29 mouse cellular contexts compared by ENCODE assay signal in genomic region chr11:51595459-51596083, GRCm38 (mm10). TPM values are rescaled to one million over a fixed set of nuclear protein-coding genes. Genes with fewer than 3 reads are reported as not detected.
DNase-seq lines count a peak whose midpoint lies in the region; ATAC-seq and TF ChIP-seq lines count a peak whose summit lies in the region.
"Had no signal": no experiment of that assay in that cellular context is flagged by ENCODE, and none has a peak within 500 bp of the region (broad histone marks: within the 10 kb centered on the region; RNA-seq: fewer than 3 reads in every experiment).

No protein-coding gene starts in this region.

- no peak for TF ChIP-seq EP300 in lung, postnatal 0 days (IDR thresholded peaks at IDR 0.05)

- peaks cover 100% of the 10 kb centered on the region for H3K36me3 ChIP-seq in liver, embryonic 12.5 days
- H3K36me3 ChIP-seq in liver, embryonic 11.5 days (ENCODE audit: control insufficient read depth, insufficient read depth, low read length) = peaks cover 78% of the 10 kb centered on the region
- peaks cover 62% of the 10 kb centered on the region for H3K36me3 ChIP-seq in ES-E14 (ENCODE audit: control insufficient read depth, insufficient read depth, low read length, poor library complexity, severe bottlenecking)
- peaks cover 56% of the 10 kb centered on the region for H3K36me3 ChIP-seq in lung, postnatal 0 days (ENCODE audit: insufficient read depth, low read length)

- in situ Hi-C loops in ES-E14 (cut with MboI; ENCODE audit: low sequenced_read_pairs in 2 of 2, unreplicated experiment in 2 of 2) = no loop called here

- intact Hi-C loops in heart, postnatal 14 days (cut with DNase I) = no loop called here

- DNase-seq in liver, embryonic 11.5 days (ENCODE audit: low spot score) = no peak
- DNase-seq in A20 (ENCODE audit: low read depth, low spot score) (peak; percentile 61), ES-E14 (ENCODE audit: low read depth, low spot score) (no peak)
- no peak for DNase-seq in lung, postnatal 0 days (ENCODE audit: low spot score)
- no peak for DNase-seq in thymus, adult 18-20 months
- DNase-seq in heart, postnatal 14 days = no peak
- DNase-seq: adrenal gland, adult 8-10 months; adrenal gland, postnatal 25 days; cerebellum, adult 2 months; cerebellum, adult 9-11 months; cerebellum, postnatal 25 days; gastrocnemius, postnatal 14 days; heart, adult 18-20 months; heart, postnatal 10 days; heart, postnatal 4 days had no signal

- H3K4me3 ChIP-seq in liver, embryonic 12.5 days = no peak overlapping the region
- H3K4me3 ChIP-seq in liver, embryonic 11.5 days (ENCODE audit: low read depth, low read length) = no peak overlapping the region
- H3K4me3 ChIP-seq in ES-E14 (ENCODE audit: insufficient read depth in 1 of 2, low read depth in 1 of 2, low read length in 2 of 2, poor library complexity in 1 of 2, severe bottlenecking in 1 of 2) = no peak overlapping the region
- H3K4me3 ChIP-seq in bone marrow macrophage, adult 2 months (ENCODE audit: insufficient read depth, low read length) = no peak overlapping the region
- no peak overlapping the region for H3K4me3 ChIP-seq in lung, postnatal 0 days (ENCODE audit: low read depth, low read length)
- H3K4me3 ChIP-seq: embryonic facial prominence, embryonic 12.5 days; embryonic facial prominence, embryonic 15.5 days; forebrain, embryonic 12.5 days; forebrain, embryonic 15.5 days; heart, embryonic 12.5 days; heart, embryonic 15.5 days had no signal

- H3K9ac ChIP-seq in liver, embryonic 12.5 days = no peak overlapping the region
- no peak overlapping the region for H3K9ac ChIP-seq in liver, embryonic 11.5 days (ENCODE audit: low read depth, low read length)
- no peak overlapping the region for H3K9ac ChIP-seq in ES-E14 (ENCODE audit: insufficient read depth, low read depth, low read length, poor library complexity, severe bottlenecking)
- H3K9ac ChIP-seq in lung, postnatal 0 days (replicated peaks; ENCODE audit: low read depth) = no peak overlapping the region
- H3K9ac ChIP-seq: embryonic facial prominence, embryonic 12.5 days; embryonic facial prominence, embryonic 15.5 days; forebrain, embryonic 12.5 days; forebrain, embryonic 15.5 days; heart, embryonic 12.5 days; heart, embryonic 15.5 days; hindbrain, embryonic 14.5 days had no signal

- no peak for TF ChIP-seq CTCF in bone marrow macrophage, adult 2 months (IDR thresholded peaks at IDR 0.05; ENCODE audit: low read depth, low read length)
- TF ChIP-seq CTCF in lung, postnatal 0 days (IDR thresholded peaks at IDR 0.05) = no peak

- no peak for ATAC-seq in liver, embryonic 12.5 days
- ATAC-seq in liver, embryonic 11.5 days (replicated peaks; ENCODE audit: low FRiP score) = no peak
- no peak for ATAC-seq in lung, postnatal 0 days
- ATAC-seq: CD4-positive, CD25-positive, alpha-beta regulatory T cell, adult 4 months; forebrain, embryonic 15.5 days; hindbrain, postnatal 0 days; inflammation-experienced regulatory T-cells, adult 6 months; intestine, embryonic 16.5 days had no signal

- TF ChIP-seq POLR2A in bone marrow macrophage, adult 2 months (IDR thresholded peaks at IDR 0.05; ENCODE audit: borderline replicate concordance, low read depth, low read length) = no peak

- 70% methylated on average over 1 of the region's 1 CpGs for WGBS in liver, embryonic 12.5 days (ENCODE audit: insufficient replicate concordance)
- 77% methylated on average over 1 of the region's 1 CpGs for WGBS in liver, embryonic 11.5 days
- WGBS in lung, postnatal 0 days = 92% methylated on average over 1 of the region's 1 CpGs

- H3K4me2 ChIP-seq in liver, embryonic 12.5 days = no peak overlapping the region
- H3K4me2 ChIP-seq in liver, embryonic 11.5 days = no peak overlapping the region
- no peak overlapping the region for H3K4me2 ChIP-seq in lung, postnatal 0 days (replicated peaks; ENCODE audit: low read depth, low read length)
- H3K4me2 ChIP-seq: embryonic facial prominence, embryonic 12.5 days; embryonic facial prominence, embryonic 15.5 days; forebrain, embryonic 12.5 days; forebrain, embryonic 15.5 days; heart, embryonic 12.5 days; heart, embryonic 15.5 days; hindbrain, embryonic 14.5 days had no signal

- H3K27ac ChIP-seq in liver, embryonic 12.5 days = peak overlapping the region; percentile 23
- H3K27ac ChIP-seq in liver, embryonic 11.5 days (ENCODE audit: low read depth, low read length) = no peak overlapping the region
- H3K27ac ChIP-seq in ES-E14 (ENCODE audit: insufficient read depth, low read depth, low read length, poor library complexity, severe bottlenecking) = no peak overlapping the region
- peak overlapping the region; percentile 13 for H3K27ac ChIP-seq in bone marrow macrophage, adult 2 months (ENCODE audit: insufficient read depth, low read depth, low read length)
- no peak overlapping the region for H3K27ac ChIP-seq in lung, postnatal 0 days (ENCODE audit: low read length)
- H3K27ac ChIP-seq: embryonic facial prominence, embryonic 12.5 days; embryonic facial prominence, embryonic 15.5 days; forebrain, embryonic 12.5 days; forebrain, embryonic 15.5 days; heart, embryonic 15.5 days; hindbrain, embryonic 14.5 days; hindbrain, postnatal 0 days had no signal

- H3K9me3 ChIP-seq in liver, embryonic 12.5 days (replicated peaks) = no peaks in the 10 kb centered on the region
- no peaks in the 10 kb centered on the region for H3K9me3 ChIP-seq in liver, embryonic 11.5 days (ENCODE audit: control insufficient read depth, low read length)
- no peaks in the 10 kb centered on the region for H3K9me3 ChIP-seq in ES-E14 (ENCODE audit: control insufficient read depth, insufficient read depth, low read depth, low read length)
- no peaks in the 10 kb centered on the region for H3K9me3 ChIP-seq in lung, postnatal 0 days (ENCODE audit: low read length)
- H3K9me3 ChIP-seq: embryonic facial prominence, embryonic 12.5 days; embryonic facial prominence, embryonic 15.5 days; forebrain, embryonic 12.5 days; forebrain, embryonic 15.5 days; G1E; heart, embryonic 12.5 days; heart, embryonic 15.5 days had no signal

- no peaks in the 10 kb centered on the region for H3K27me3 ChIP-seq in liver, embryonic 12.5 days (replicated peaks)
- H3K27me3 ChIP-seq in liver, embryonic 11.5 days (replicated peaks; ENCODE audit: control insufficient read depth, insufficient read depth, low read length) = no peaks in the 10 kb centered on the region
- H3K27me3 ChIP-seq in lung, postnatal 0 days (replicated peaks; ENCODE audit: insufficient read depth, low read length) = no peaks in the 10 kb centered on the region
- H3K27me3 ChIP-seq: embryonic facial prominence, embryonic 12.5 days; embryonic facial prominence, embryonic 15.5 days; forebrain, embryonic 12.5 days; forebrain, embryonic 15.5 days; heart, embryonic 12.5 days; heart, embryonic 15.5 days had no signal

- H3K4me1 ChIP-seq in liver, embryonic 12.5 days = peaks cover 9% of the 10 kb centered on the region; the same call in 1 of the 2 replicates
- H3K4me1 ChIP-seq in liver, embryonic 11.5 days (replicated peaks; ENCODE audit: control insufficient read depth, insufficient read depth, low read length) = no peaks in the 10 kb centered on the region
- peaks cover 0 to 2% of the 10 kb centered on the region in 2 experiments; a peak in 2 of 4 replicates for H3K4me1 ChIP-seq in ES-E14 (ENCODE audit: control insufficient read depth in 2 of 2, insufficient read depth in 2 of 2, low read length in 2 of 2, poor library complexity in 1 of 2)
- H3K4me1 ChIP-seq in bone marrow macrophage, adult 2 months (ENCODE audit: control insufficient read depth, insufficient read depth, low read length) = peaks cover 19% of the 10 kb centered on the region
- 0 out of 2 replicates have a peak, but pooled peaks cover 2% of the 10 kb centered on the region for H3K4me1 ChIP-seq in lung, postnatal 0 days (ENCODE audit: insufficient read depth, low read depth, low read length)
- H3K4me1 ChIP-seq: embryonic facial prominence, embryonic 12.5 days; forebrain, embryonic 15.5 days; heart, embryonic 12.5 days had no signal

RNA-seq across cellular contexts. Expression of gene Phykpl, which starts 11.0 kb away (rescaled TPM):
- polyA plus RNA-seq in liver, embryonic 12.5 days (2016; fragmentation: Nextera tagmentation; extraction: Ambion mirVana) = 20.1 and 22.2 TPM in 2 replicates
- 28.6 and 29.8 TPM in 2 replicates for polyA plus RNA-seq in liver, embryonic 11.5 days (2014; fragmentation: Nextera tagmentation; extraction: Ambion mirVana)
- total RNA-seq in ES-E14 (2012; rRNA removed) = 23.4 and 27.4 TPM in 2 replicates
- 8.4 and 8.8 TPM in 2 replicates for polyA plus RNA-seq in bone marrow macrophage, adult 2 months (2012; ENCODE audit: insufficient read depth, insufficient read length, missing spikeins)
- 10.8 and 12.0 TPM in 2 replicates for polyA plus RNA-seq in lung, postnatal 0 days (2015; fragmentation: Nextera tagmentation; extraction: Ambion mirVana)
- 10 to 100 TPM; 10.3 to 10.4 TPM for total RNA-seq in heart, postnatal 14 days (2021)

RNA-seq across cellular contexts. Expression of gene Hnrnpab, which starts 11.1 kb away (rescaled TPM):
- 503 and 514 TPM in 2 replicates for polyA plus RNA-seq in liver, embryonic 12.5 days (2016; fragmentation: Nextera tagmentation; extraction: Ambion mirVana)
- polyA plus RNA-seq in liver, embryonic 11.5 days (2014; fragmentation: Nextera tagmentation; extraction: Ambion mirVana) = 552 and 577 TPM in 2 replicates
- 334 and 505 TPM in 2 replicates for total RNA-seq in ES-E14 (2012; rRNA removed)
- polyA plus RNA-seq in bone marrow macrophage, adult 2 months (2012; ENCODE audit: insufficient read depth, insufficient read length, missing spikeins) = 144 and 159 TPM in 2 replicates
- polyA plus RNA-seq in lung, postnatal 0 days (2015; fragmentation: Nextera tagmentation; extraction: Ambion mirVana) = 152 and 167 TPM in 2 replicates
- total RNA-seq in heart, postnatal 14 days (2021) = 100 to 1,000 TPM; 141 to 163 TPM

RNA-seq across cellular contexts. Expression of gene Nhp2, which starts 24.0 kb away (rescaled TPM):
- polyA plus RNA-seq in liver, embryonic 12.5 days (2016; fragmentation: Nextera tagmentation; extraction: Ambion mirVana) = 217 and 228 TPM in 2 replicates
- polyA plus RNA-seq in liver, embryonic 11.5 days (2014; fragmentation: Nextera tagmentation; extraction: Ambion mirVana) = 347 and 349 TPM in 2 replicates
- 452 and 461 TPM in 2 replicates for total RNA-seq in ES-E14 (2012; rRNA removed)
- polyA plus RNA-seq in bone marrow macrophage, adult 2 months (2012; ENCODE audit: insufficient read depth, insufficient read length, missing spikeins) = 33.9 and 38.8 TPM in 2 replicates
- 60.1 and 67.2 TPM in 2 replicates for polyA plus RNA-seq in lung, postnatal 0 days (2015; fragmentation: Nextera tagmentation; extraction: Ambion mirVana)
- 10 to 100 TPM; 19.5 to 21.3 TPM for total RNA-seq in heart, postnatal 14 days (2021)

RNA-seq across cellular contexts. Expression of gene Rmnd5b, which starts 40.1 kb away (rescaled TPM):
- 30.4 and 34.4 TPM in 2 replicates for polyA plus RNA-seq in liver, embryonic 12.5 days (2016; fragmentation: Nextera tagmentation; extraction: Ambion mirVana)
- 47.8 and 52.2 TPM in 2 replicates for polyA plus RNA-seq in liver, embryonic 11.5 days (2014; fragmentation: Nextera tagmentation; extraction: Ambion mirVana)
- 41.1 and 96.5 TPM in 2 replicates for total RNA-seq in ES-E14 (2012; rRNA removed)
- polyA plus RNA-seq in bone marrow macrophage, adult 2 months (2012; ENCODE audit: insufficient read depth, insufficient read length, missing spikeins) = 42.4 and 43.7 TPM in 2 replicates
- 43.2 and 46.4 TPM in 2 replicates for polyA plus RNA-seq in lung, postnatal 0 days (2015; fragmentation: Nextera tagmentation; extraction: Ambion mirVana)
- 10 to 100 TPM; 16.0 to 16.3 TPM for total RNA-seq in heart, postnatal 14 days (2021)

RNA-seq across cellular contexts. Expression of gene N4bp3, which starts 55.1 kb away (rescaled TPM):
- 4.9 and 5.3 TPM in 2 replicates for polyA plus RNA-seq in liver, embryonic 12.5 days (2016; fragmentation: Nextera tagmentation; extraction: Ambion mirVana)
- polyA plus RNA-seq in liver, embryonic 11.5 days (2014; fragmentation: Nextera tagmentation; extraction: Ambion mirVana) = 7.2 and 7.9 TPM in 2 replicates
- total RNA-seq in ES-E14 (2012; rRNA removed) = 23.7 and 43.8 TPM in 2 replicates
- polyA plus RNA-seq in bone marrow macrophage, adult 2 months (2012; ENCODE audit: insufficient read depth, insufficient read length, missing spikeins) = 8.7 and 9.8 TPM in 2 replicates
- 43.9 and 44.7 TPM in 2 replicates for polyA plus RNA-seq in lung, postnatal 0 days (2015; fragmentation: Nextera tagmentation; extraction: Ambion mirVana)
- 10 to 100 TPM; 22.1 to 23.1 TPM for total RNA-seq in heart, postnatal 14 days (2021)

Comparison
In these comparisons a context has a peak if more than half of its experiments do, and no peak if none do; other contexts are left out.
1. H3K27ac ChIP-seq: peak in liver, embryonic 12.5 days (single experiment) and bone marrow macrophage, adult 2 months (single experiment); none in liver, embryonic 11.5 days (single experiment), ES-E14 (single experiment) and lung, postnatal 0 days (single experiment).